Mouse (Mus musculus) embryonic facial prominence, embryonic 10.5 days (tissue): Measurements from ENCODE around the gene Sema5b. TPM values are rescaled to one million over a fixed set of nuclear protein-coding genes. Genes with fewer than 3 reads are reported as not detected.

Experiments used
- DNase-seq: peaks from one replicate; pipeline ENCODE4 v3.0.0-alpha.2; 2017; ENCODE audit warnings: low spot score
- H3K27ac ChIP-seq: fragments of 300-500 bp; sonication (generic); replicated peaks from 2 replicates; pipeline ENCODE4 v1.5.1; 2016; ENCODE audit warnings: mild to moderate bottlenecking
- H3K27me3 ChIP-seq: fragments of 300-500 bp; sonication (generic); replicated peaks from 2 replicates; pipeline ENCODE4 v1.6.1; 2016; ENCODE audit warnings: low read depth, mild to moderate bottlenecking; ENCODE audit not compliant: poor library complexity, severe bottlenecking
- H3K36me3 ChIP-seq: fragments of 300-500 bp; sonication (generic); replicated peaks from 2 replicates; pipeline ENCODE4 v1.6.1; 2016; ENCODE audit warnings: mild to moderate bottlenecking, moderate library complexity
- H3K4me1 ChIP-seq: fragments of 300-500 bp; sonication (generic); 2 replicates; pipeline ENCODE4 v1.6.1; 2016
- H3K4me3 ChIP-seq: fragments of 300-500 bp; sonication (generic); 2 replicates; pipeline ENCODE4 v1.5.1; 2016; ENCODE audit warnings: mild to moderate bottlenecking, moderate library complexity
- H3K9me3 ChIP-seq: fragments of 300-500 bp; sonication (generic); 2 replicates; pipeline ENCODE4 v1.6.1; 2016; ENCODE audit warnings: mild to moderate bottlenecking
- WGBS: fragments of 180-500 bp; shearing (Covaris S2); methylation state at CpG from one replicate; pipeline ENCODE4 v1.1.7; 2016; 5-methylcytosine and 5-hydroxymethylcytosine counted together
- polyA plus RNA-seq: library from polyadenylated mRNA; unstranded; fragments of >200 nt; fragmentation: Nextera tagmentation; extraction: Ambion mirVana; gene quantifications from 2 replicates; pipeline ENCODE4 v1.2.1, GENCODE M21; 2016

The Sema5b gene
- polyA plus RNA-seq, 1 experiment from 2014 or later = 9.5 TPM

DNA sequence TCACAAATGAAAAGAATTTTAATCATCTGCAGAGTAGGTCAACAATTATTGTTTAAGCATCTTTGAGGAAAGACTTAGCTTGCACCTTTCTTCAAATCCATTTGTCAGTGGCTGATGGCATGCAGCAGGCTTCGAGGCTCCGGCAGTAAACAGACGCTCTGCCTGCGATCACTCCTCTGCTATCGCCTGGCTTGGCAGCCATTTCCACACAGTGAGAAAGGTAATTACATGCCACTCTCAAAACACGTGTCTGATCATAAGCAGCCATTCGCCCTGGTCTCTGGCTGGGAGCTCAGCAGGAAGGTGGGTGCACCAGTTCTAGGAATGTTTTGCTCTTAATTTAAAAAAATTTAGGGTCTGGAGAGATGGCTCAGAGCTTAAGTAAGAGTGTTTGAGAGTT is 170.1 kb downstream of the Sema5b start:
- 71% methylated on average over 7 of the region's 7 CpGs for WGBS
- peaks cover 3% of the 10 kb centered on the region for H3K36me3 ChIP-seq
- no peak for DNase-seq
- no peaks in the 10 kb centered on the region for H3K27me3 ChIP-seq
- peaks cover 24% of the 10 kb centered on the region for H3K4me1 ChIP-seq
- no peak overlapping the region for H3K27ac ChIP-seq
- no peaks in the 10 kb centered on the region for H3K9me3 ChIP-seq
- no peak overlapping the region for H3K4me3 ChIP-seq

DNA sequence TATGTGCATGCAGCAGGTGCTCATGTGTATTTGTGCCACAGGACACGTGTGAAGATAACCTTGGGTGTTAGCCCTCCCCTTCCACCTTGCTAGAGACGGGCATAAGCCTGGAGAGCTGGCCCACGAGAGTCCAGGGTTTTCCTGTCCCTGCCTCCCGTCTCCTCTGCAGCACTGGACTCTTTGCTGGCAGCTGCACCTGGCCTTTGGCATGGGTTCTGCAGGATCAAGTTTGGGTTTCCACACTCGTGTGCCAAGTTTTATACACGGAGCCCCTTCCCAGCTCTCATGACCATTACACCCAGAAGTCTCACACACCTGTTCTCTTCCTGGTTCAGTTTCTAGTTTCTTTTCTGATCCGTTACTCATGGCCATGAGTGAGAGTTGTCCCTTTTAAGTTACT is 172.7 kb downstream of the Sema5b start:
- peaks cover 24% of the 10 kb centered on the region for H3K4me1 ChIP-seq
- no peak overlapping the region for H3K27ac ChIP-seq
- no peak overlapping the region for H3K4me3 ChIP-seq
- H3K27me3 ChIP-seq = no peaks in the 10 kb centered on the region
- no peaks in the 10 kb centered on the region for H3K9me3 ChIP-seq
- no peak for DNase-seq
- peaks cover 10% of the 10 kb centered on the region for H3K36me3 ChIP-seq
- WGBS = 85% methylated on average over 7 of the region's 7 CpGs

Other genes starting within 250 kb of the Sema5b start
- 32.3 and 32.4 TPM in 2 replicates for gene Sec22a, start 177.2 kb upstream of the Sema5b start, polyA plus RNA-seq
- 23.3 and 23.5 TPM in 2 replicates for gene Pdia5, start 50.3 kb upstream of the Sema5b start, polyA plus RNA-seq
- 11.1 and 12.0 TPM in 2 replicates for gene Dirc2, start 228.2 kb downstream of the Sema5b start, polyA plus RNA-seq
- gene Hspbap1, start 229.2 kb downstream of the Sema5b start, polyA plus RNA-seq = 30.2 and 31.7 TPM in 2 replicates